ENCODE assay signal across 23 mouse cellular contexts in the genomic region with DNA sequence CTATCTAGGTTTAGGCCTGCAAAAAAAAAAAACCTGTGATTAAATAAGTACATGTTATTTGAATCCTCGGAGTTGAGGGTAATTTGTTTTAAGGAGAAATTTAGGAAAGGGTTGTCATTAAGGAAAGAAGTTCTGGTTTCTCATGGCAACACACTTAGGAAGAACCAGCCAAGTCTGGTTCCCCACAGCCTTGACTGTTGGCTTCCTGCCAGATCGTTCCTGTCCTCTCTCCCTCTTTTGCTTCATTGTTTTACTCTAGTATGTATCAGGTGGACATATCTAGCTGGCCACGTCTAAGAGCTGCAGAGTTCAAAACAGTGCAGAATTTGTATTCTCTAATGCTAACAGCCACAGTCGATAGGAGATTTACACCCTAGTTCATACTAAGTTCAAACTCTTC.
DNase-seq lines count a peak whose midpoint lies in the region; ATAC-seq and TF ChIP-seq lines count a peak whose summit lies in the region.
"Had no signal": no experiment of that assay in that cellular context is flagged by ENCODE, and none has a peak within 500 bp of the region (broad histone marks: within the 10 kb centered on the region; RNA-seq: fewer than 3 reads in every experiment).

No protein-coding gene starts in this region.

- no peaks in the 10 kb centered on the region for H3K36me3 ChIP-seq in kidney, embryonic 15.5 days
- H3K36me3 ChIP-seq in midbrain, postnatal 0 days (ENCODE audit: insufficient read depth, low read length) = no peaks in the 10 kb centered on the region
- no peaks in the 10 kb centered on the region for H3K36me3 ChIP-seq in midbrain, embryonic 14.5 days (ENCODE audit: control insufficient read depth, insufficient read depth, low read length)
- H3K36me3 ChIP-seq: embryonic facial prominence, embryonic 12.5 days; heart, embryonic 13.5 days; hindbrain, embryonic 15.5 days; limb, embryonic 12.5 days; lung, embryonic 15.5 days; midbrain, embryonic 10.5 days had no signal

- no peak for TF ChIP-seq CTCF in midbrain, postnatal 0 days (IDR thresholded peaks at IDR 0.05)

- H3K27me3 ChIP-seq in kidney, embryonic 15.5 days = no peaks in the 10 kb centered on the region
- no peaks in the 10 kb centered on the region for H3K27me3 ChIP-seq in midbrain, postnatal 0 days (ENCODE audit: insufficient read depth, low read length)
- H3K27me3 ChIP-seq in midbrain, embryonic 14.5 days (ENCODE audit: control insufficient read depth, insufficient read depth, low read length) = no peaks in the 10 kb centered on the region
- H3K27me3 ChIP-seq: CH12.LX; embryonic facial prominence, embryonic 12.5 days; heart, embryonic 13.5 days; hindbrain, embryonic 15.5 days; limb, embryonic 12.5 days; liver, embryonic 13.5 days; lung, embryonic 15.5 days had no signal

- ATAC-seq in kidney, embryonic 15.5 days (replicated peaks; ENCODE audit: low FRiP score) = 0 out of 2 replicates have a peak, but pooled peaks have one; percentile 12
- ATAC-seq in midbrain, postnatal 0 days (ENCODE audit: low FRiP score) = no peak
- no peak for ATAC-seq in midbrain, embryonic 14.5 days (ENCODE audit: low FRiP score, low TSS enrichment)
- ATAC-seq: forebrain, postnatal 0 days; intestine, embryonic 16.5 days had no signal

- 50% methylated on average over 4 of the region's 4 CpGs for WGBS in kidney, embryonic 15.5 days
- WGBS in midbrain, postnatal 0 days = 81% methylated on average over 4 of the region's 4 CpGs
- WGBS in midbrain, embryonic 14.5 days = 80% methylated on average over 4 of the region's 4 CpGs

- no peak overlapping the region for H3K4me3 ChIP-seq in kidney, embryonic 15.5 days (replicated peaks)
- no peak overlapping the region for H3K4me3 ChIP-seq in midbrain, postnatal 0 days (ENCODE audit: low read depth, low read length)
- H3K4me3 ChIP-seq in midbrain, embryonic 14.5 days (replicated peaks; ENCODE audit: low read depth, low read length) = no peak overlapping the region
- H3K4me3 ChIP-seq: embryonic facial prominence, embryonic 12.5 days; heart, embryonic 13.5 days; hindbrain, embryonic 15.5 days; limb, embryonic 12.5 days; liver, embryonic 13.5 days; lung, embryonic 15.5 days; midbrain, embryonic 10.5 days had no signal

- 0 out of 2 replicates have a peak, but pooled peaks cover 3% of the 10 kb centered on the region for H3K4me1 ChIP-seq in kidney, embryonic 15.5 days
- no peaks in the 10 kb centered on the region for H3K4me1 ChIP-seq in midbrain, postnatal 0 days (ENCODE audit: insufficient read depth, low read length)
- 0 out of 2 replicates have a peak, but pooled peaks cover 2% of the 10 kb centered on the region for H3K4me1 ChIP-seq in midbrain, embryonic 14.5 days (ENCODE audit: control insufficient read depth, insufficient read depth, low read length)
- H3K4me1 ChIP-seq: embryonic facial prominence, embryonic 12.5 days; hindbrain, embryonic 15.5 days; limb, embryonic 12.5 days; liver, embryonic 13.5 days; midbrain, embryonic 10.5 days had no signal

- no peaks in the 10 kb centered on the region for H3K9me3 ChIP-seq in kidney, embryonic 15.5 days (replicated peaks)
- H3K9me3 ChIP-seq in midbrain, postnatal 0 days (ENCODE audit: low read length) = no peaks in the 10 kb centered on the region
- H3K9me3 ChIP-seq in midbrain, embryonic 14.5 days (ENCODE audit: control insufficient read depth, low read length) = no peaks in the 10 kb centered on the region
- H3K9me3 ChIP-seq: embryonic facial prominence, embryonic 12.5 days; heart, embryonic 13.5 days; hindbrain, embryonic 15.5 days; limb, embryonic 12.5 days; liver, embryonic 13.5 days; lung, embryonic 15.5 days; midbrain, embryonic 10.5 days had no signal

- no peak overlapping the region for H3K27ac ChIP-seq in kidney, embryonic 15.5 days
- no peak overlapping the region for H3K27ac ChIP-seq in midbrain, postnatal 0 days (ENCODE audit: low read depth, low read length)
- H3K27ac ChIP-seq in midbrain, embryonic 14.5 days (replicated peaks; ENCODE audit: low read depth, low read length) = no peak overlapping the region
- H3K27ac ChIP-seq: embryonic facial prominence, embryonic 12.5 days; heart, embryonic 13.5 days; hindbrain, embryonic 15.5 days; kidney, postnatal 0 days; limb, embryonic 12.5 days; liver, embryonic 13.5 days; lung, embryonic 15.5 days; macrophage; midbrain, embryonic 10.5 days had no signal

- no peak overlapping the region for H3K4me2 ChIP-seq in kidney, embryonic 15.5 days
- H3K4me2 ChIP-seq in midbrain, postnatal 0 days (ENCODE audit: low read depth, low read length, poor library complexity, severe bottlenecking) = no peak overlapping the region
- no peak overlapping the region for H3K4me2 ChIP-seq in midbrain, embryonic 14.5 days (ENCODE audit: low read length)
- H3K4me2 ChIP-seq: embryonic facial prominence, embryonic 12.5 days; heart, embryonic 13.5 days; hindbrain, embryonic 15.5 days; limb, embryonic 12.5 days; liver, embryonic 13.5 days; lung, embryonic 15.5 days had no signal

- peak; percentile 51 to 52 for DNase-seq in cerebellum, postnatal 10 days
- DNase-seq in cerebellum, postnatal 36 days = no peak
- no peak for DNase-seq in kidney, adult 9 months
- peak; percentile 23 for DNase-seq in midbrain, postnatal 0 days (ENCODE audit: low spot score)
- DNase-seq in midbrain, embryonic 14.5 days = no peak
- DNase-seq in adrenal gland, postnatal 36 days = peak; percentile 10 to 40
- DNase-seq in thymus, postnatal 25 days = no peak
- DNase-seq: cerebellum, adult 18-20 months; forebrain, postnatal 0 days; heart, adult 11 months; liver, embryonic 13.5 days; right cerebral cortex, postnatal 4 days had no signal

- H3K9ac ChIP-seq in kidney, embryonic 15.5 days = no peak overlapping the region
- no peak overlapping the region for H3K9ac ChIP-seq in midbrain, postnatal 0 days (replicated peaks; ENCODE audit: low read length, poor library complexity, severe bottlenecking)
- no peak overlapping the region for H3K9ac ChIP-seq in midbrain, embryonic 14.5 days (replicated peaks; ENCODE audit: low read length)
- H3K9ac ChIP-seq: embryonic facial prominence, embryonic 12.5 days; forebrain, postnatal 0 days; heart, embryonic 13.5 days; hindbrain, embryonic 15.5 days; limb, embryonic 12.5 days; liver, embryonic 13.5 days; lung, embryonic 15.5 days had no signal

Comparison
In these comparisons a context has a peak if more than half of its experiments do, and no peak if none do; other contexts are left out.
1. DNase-seq: peak in cerebellum, postnatal 10 days (2 of 2), midbrain, postnatal 0 days (single experiment) and adrenal gland, postnatal 36 days (2 of 2); none in cerebellum, postnatal 36 days (0 of 2), kidney, adult 9 months (single experiment), midbrain, embryonic 14.5 days (single experiment) and thymus, postnatal 25 days (single experiment).